Mouse (Mus musculus): ENCODE results near the gene Gns. TPM values are rescaled to one million over a fixed set of nuclear protein-coding genes. Genes with fewer than 3 reads are reported as not detected.

Gns gene
- polyA plus RNA-seq, 1 experiment from 2014 or later, result 43.1 TPM

GRCm38 (mm10) chr10:121421023-121421422, 56.1 kb downstream of the Gns start:
- ATAC-seq (replicated peaks; ENCODE audit: low FRiP score) (no peak), DNase-seq (ENCODE audit: low spot score) (no peak)
- Histone ChIP-seq H3K4me3 (ENCODE audit: low read depth, low read length) (no peak overlapping the region), H3K27ac (ENCODE audit: low read depth, low read length) (no peak overlapping the region), H3K27me3 (ENCODE audit: control insufficient read depth, insufficient read depth, low read length) (no peaks in the 10 kb centered on the region), H3K4me2 (ENCODE audit: low read depth, low read length, severe bottlenecking) (no peak overlapping the region), H3K9me3 (ENCODE audit: control insufficient read depth, low read length) (no peaks in the 10 kb centered on the region), H3K4me1 (replicated peaks; ENCODE audit: control insufficient read depth, insufficient read depth, low read length) (peaks cover 8% of the 10 kb centered on the region; the same call in 1 of the 2 replicates), H3K36me3 (ENCODE audit: control insufficient read depth, insufficient read depth, low read length) (no peaks in the 10 kb centered on the region), H3K9ac (ENCODE audit: low read length) (no peak overlapping the region)
- WGBS, result 87% methylated on average over 9 of the region's 9 CpGs

- DNase-seq (ENCODE audit: low spot score) (no peak), ATAC-seq (replicated peaks; ENCODE audit: low FRiP score) (no peak)
- no peaks in the 10 kb centered on the region for H3K27me3 ChIP-seq (ENCODE audit: control insufficient read depth, insufficient read depth, low read length)
- H3K4me3 ChIP-seq (ENCODE audit: low read depth, low read length), result no peak overlapping the region
- no peaks in the 10 kb centered on the region for H3K36me3 ChIP-seq (ENCODE audit: control insufficient read depth, insufficient read depth, low read length)
- whole genome bisulfite sequencing, result 93% methylated on average over 11 of the region's 11 CpGs
- no peak overlapping the region for H3K4me2 ChIP-seq (ENCODE audit: low read depth, low read length, severe bottlenecking)
- no peaks in the 10 kb centered on the region for H3K9me3 ChIP-seq (ENCODE audit: control insufficient read depth, low read length)
- no peak overlapping the region for H3K9ac ChIP-seq (ENCODE audit: low read length)
- H3K4me1 ChIP-seq (replicated peaks; ENCODE audit: control insufficient read depth, insufficient read depth, low read length), result peaks cover 8% of the 10 kb centered on the region; the same call in 1 of the 2 replicates
- no peak overlapping the region for H3K27ac ChIP-seq (ENCODE audit: low read depth, low read length)
Measured at GRCm38 (mm10) chr10:121421657-121422290, 56.9 kb downstream of the Gns start.

GRCm38 (mm10) chr10:121422294-121422693, 57.4 kb downstream of the Gns start:
- Histone ChIP-seq H3K4me3 (ENCODE audit: low read depth, low read length) (no peak overlapping the region), H3K9ac (ENCODE audit: low read length) (no peak overlapping the region), H3K36me3 (ENCODE audit: control insufficient read depth, insufficient read depth, low read length) (no peaks in the 10 kb centered on the region), H3K4me1 (replicated peaks; ENCODE audit: control insufficient read depth, insufficient read depth, low read length) (peaks cover 8% of the 10 kb centered on the region; the same call in 1 of the 2 replicates), H3K4me2 (ENCODE audit: low read depth, low read length, severe bottlenecking) (no peak overlapping the region), H3K27me3 (ENCODE audit: control insufficient read depth, insufficient read depth, low read length) (no peaks in the 10 kb centered on the region), H3K27ac (ENCODE audit: low read depth, low read length) (no peak overlapping the region), H3K9me3 (ENCODE audit: control insufficient read depth, low read length) (no peaks in the 10 kb centered on the region)
- DNase-seq (ENCODE audit: low spot score) (no peak), ATAC-seq (replicated peaks; ENCODE audit: low FRiP score) (no peak)
- WGBS, result 93% methylated on average over 6 of the region's 6 CpGs

GRCm38 (mm10) chr10:121423541-121424349, 58.9 kb downstream of the Gns start:
- ATAC-seq (replicated peaks; ENCODE audit: low FRiP score), result peak; percentile 47; the same call in 1 of the 2 replicates
- Histone ChIP-seq H3K9ac (ENCODE audit: low read length) (no peak overlapping the region), H3K27me3 (ENCODE audit: control insufficient read depth, insufficient read depth, low read length) (no peaks in the 10 kb centered on the region), H3K4me3 (ENCODE audit: low read depth, low read length) (no peak overlapping the region), H3K4me1 (replicated peaks; ENCODE audit: control insufficient read depth, insufficient read depth, low read length) (peaks cover 8% of the 10 kb centered on the region; the same call in 1 of the 2 replicates), H3K9me3 (ENCODE audit: control insufficient read depth, low read length) (no peaks in the 10 kb centered on the region), H3K36me3 (ENCODE audit: control insufficient read depth, insufficient read depth, low read length) (no peaks in the 10 kb centered on the region), H3K4me2 (ENCODE audit: low read depth, low read length, severe bottlenecking) (no peak overlapping the region), H3K27ac (ENCODE audit: low read depth, low read length) (no peak overlapping the region)
- DNase-seq (ENCODE audit: low spot score), result no peak
- WGBS, result 36% methylated on average over 16 of the region's 16 CpGs

GRCm38 (mm10) chr10:121424455-121424854, 59.6 kb downstream of the Gns start:
- Histone ChIP-seq H3K27ac (ENCODE audit: low read depth, low read length) (no peak overlapping the region), H3K36me3 (ENCODE audit: control insufficient read depth, insufficient read depth, low read length) (no peaks in the 10 kb centered on the region), H3K9me3 (ENCODE audit: control insufficient read depth, low read length) (no peaks in the 10 kb centered on the region), H3K27me3 (ENCODE audit: control insufficient read depth, insufficient read depth, low read length) (no peaks in the 10 kb centered on the region), H3K4me1 (replicated peaks; ENCODE audit: control insufficient read depth, insufficient read depth, low read length) (peaks cover 8% of the 10 kb centered on the region; the same call in 1 of the 2 replicates), H3K9ac (ENCODE audit: low read length) (no peak overlapping the region), H3K4me3 (ENCODE audit: low read depth, low read length) (no peak overlapping the region), H3K4me2 (ENCODE audit: low read depth, low read length, severe bottlenecking) (no peak overlapping the region)
- no peak for ATAC-seq (replicated peaks; ENCODE audit: low FRiP score)
- whole genome bisulfite sequencing, result 85% methylated on average over 3 of the region's 3 CpGs
- no peak for DNase-seq (ENCODE audit: low spot score)

GRCm38 (mm10) chr10:121425079-121425478, 60.2 kb downstream of the Gns start:
- no peaks in the 10 kb centered on the region for H3K36me3 ChIP-seq (ENCODE audit: control insufficient read depth, insufficient read depth, low read length)
- H3K4me3 ChIP-seq (ENCODE audit: low read depth, low read length), result no peak overlapping the region
- no peak overlapping the region for H3K4me2 ChIP-seq (ENCODE audit: low read depth, low read length, severe bottlenecking)
- H3K9me3 ChIP-seq (ENCODE audit: control insufficient read depth, low read length), result no peaks in the 10 kb centered on the region
- ATAC-seq (replicated peaks; ENCODE audit: low FRiP score), result no peak
- H3K4me1 ChIP-seq (replicated peaks; ENCODE audit: control insufficient read depth, insufficient read depth, low read length), result peaks cover 10% of the 10 kb centered on the region; the same call in 1 of the 2 replicates
- H3K27me3 ChIP-seq (ENCODE audit: control insufficient read depth, insufficient read depth, low read length), result no peaks in the 10 kb centered on the region
- DNase-seq (ENCODE audit: low spot score), result no peak
- no peak overlapping the region for H3K27ac ChIP-seq (ENCODE audit: low read depth, low read length)
- H3K9ac ChIP-seq (ENCODE audit: low read length), result no peak overlapping the region
- 86% methylated on average over 5 of the region's 5 CpGs for WGBS

- DNase-seq (ENCODE audit: low spot score) (no peak), ATAC-seq (replicated peaks; ENCODE audit: low FRiP score) (no peak)
- no peak overlapping the region for H3K9ac ChIP-seq (ENCODE audit: low read length)
- H3K27ac ChIP-seq (ENCODE audit: low read depth, low read length), result no peak overlapping the region
- H3K36me3 ChIP-seq (ENCODE audit: control insufficient read depth, insufficient read depth, low read length), result no peaks in the 10 kb centered on the region
- peaks cover 12% of the 10 kb centered on the region; the same call in 1 of the 2 replicates for H3K4me1 ChIP-seq (replicated peaks; ENCODE audit: control insufficient read depth, insufficient read depth, low read length)
- H3K4me3 ChIP-seq (ENCODE audit: low read depth, low read length), result no peak overlapping the region
- 82% methylated on average over 14 of the region's 14 CpGs for whole genome bisulfite sequencing
- no peak overlapping the region for H3K4me2 ChIP-seq (ENCODE audit: low read depth, low read length, severe bottlenecking)
- H3K9me3 ChIP-seq (ENCODE audit: control insufficient read depth, low read length), result no peaks in the 10 kb centered on the region
- no peaks in the 10 kb centered on the region for H3K27me3 ChIP-seq (ENCODE audit: control insufficient read depth, insufficient read depth, low read length)
Measured at GRCm38 (mm10) chr10:121425506-121426025, 60.7 kb downstream of the Gns start.

- DNase-seq (ENCODE audit: low spot score) (no peak), ATAC-seq (replicated peaks; ENCODE audit: low FRiP score) (no peak)
- no peak overlapping the region for H3K4me2 ChIP-seq (ENCODE audit: low read depth, low read length, severe bottlenecking)
- no peaks in the 10 kb centered on the region for H3K36me3 ChIP-seq (ENCODE audit: control insufficient read depth, insufficient read depth, low read length)
- H3K27me3 ChIP-seq (ENCODE audit: control insufficient read depth, insufficient read depth, low read length), result no peaks in the 10 kb centered on the region
- H3K9ac ChIP-seq (ENCODE audit: low read length), result no peak overlapping the region
- WGBS, result 46% methylated on average over 5 of the region's 5 CpGs
- peaks cover 12% of the 10 kb centered on the region; the same call in 1 of the 2 replicates for H3K4me1 ChIP-seq (replicated peaks; ENCODE audit: control insufficient read depth, insufficient read depth, low read length)
- no peak overlapping the region for H3K4me3 ChIP-seq (ENCODE audit: low read depth, low read length)
- H3K9me3 ChIP-seq (ENCODE audit: control insufficient read depth, low read length), result no peaks in the 10 kb centered on the region
- H3K27ac ChIP-seq (ENCODE audit: low read depth, low read length), result no peak overlapping the region
Measured at GRCm38 (mm10) chr10:121426458-121427070, 61.7 kb downstream of the Gns start.
